Mouse (Mus musculus) heart, embryonic 14.5 days (tissue): ENCODE data around the gene Btn1a1. TPM values are rescaled to one million over a fixed set of nuclear protein-coding genes. Genes with fewer than 3 reads are reported as not detected.
A peak's percentile ranks its signal among the peaks of the same experiment; 100 is the strongest.

Experiments used
- ATAC-seq: fragments of 200-750 bp; cut with Nextera tagmentation; 2 replicates; pipeline ENCODE4 v1.8.0; 2017; ENCODE audit warnings: low read depth, moderate TSS enrichment; ENCODE audit not compliant: insufficient number of reproducible peaks, insufficient read depth, low FRiP score
- H3K27ac ChIP-seq, 2 experiments: fragments of 200-500 bp in 1 of 2; fragments of 300-500 bp in 1 of 2; sonication (generic) in 1 of 2; replicated peaks in 1 of 2; 2 replicates each; pipeline ENCODE4 v1.5.1; 2012 to 2014; ENCODE audit warnings: low read depth in 2 of 2, low read length in 2 of 2, control low read depth in 1 of 2, mild to moderate bottlenecking in 1 of 2, mixed read lengths in 1 of 2; ENCODE audit not compliant: control insufficient read depth in 1 of 2, insufficient read depth in 1 of 2
- H3K27me3 ChIP-seq: fragments of 300-500 bp; sonication (generic); 2 replicates; pipeline ENCODE4 v1.6.1; 2014; ENCODE audit warnings: mild to moderate bottlenecking, low read length, control low read depth; ENCODE audit not compliant: control insufficient read depth, insufficient read depth
- H3K36me3 ChIP-seq: fragments of 300-500 bp; sonication (generic); 2 replicates; pipeline ENCODE4 v1.6.1; 2014; ENCODE audit warnings: mild to moderate bottlenecking, control low read depth, low read length, mixed read lengths; ENCODE audit not compliant: control insufficient read depth, insufficient read depth
- H3K4me1 ChIP-seq, 2 experiments: fragments of 200-500 bp in 1 of 2; fragments of 300-500 bp in 1 of 2; sonication (generic) in 1 of 2; 2 replicates each; pipeline ENCODE4 v1.6.1; 2012 to 2014; ENCODE audit warnings: low read length in 2 of 2, control low read depth in 1 of 2, mixed read lengths in 1 of 2; ENCODE audit not compliant: control insufficient read depth in 2 of 2, insufficient read depth in 2 of 2
- H3K4me2 ChIP-seq: fragments of 300-500 bp; sonication (generic); 2 replicates; pipeline ENCODE4 v1.6.1; 2014; ENCODE audit warnings: mild to moderate bottlenecking, low read length
- H3K4me3 ChIP-seq, 2 experiments: fragments of 200-500 bp in 1 of 2; fragments of 300-500 bp in 1 of 2; sonication (generic) in 1 of 2; 2 replicates each; pipeline ENCODE4 v1.5.1; 2012 to 2014; ENCODE audit warnings: low read length in 2 of 2, mild to moderate bottlenecking in 2 of 2, control low read depth in 1 of 2, low read depth in 1 of 2, moderate library complexity in 1 of 2; ENCODE audit not compliant: control insufficient read depth in 1 of 2, insufficient read depth in 1 of 2
- H3K9ac ChIP-seq: fragments of 300-500 bp; sonication (generic); 2 replicates; pipeline ENCODE4 v1.6.1; 2014; ENCODE audit warnings: mild to moderate bottlenecking, low read length
- H3K9me3 ChIP-seq: fragments of 300-500 bp; sonication (generic); 2 replicates; pipeline ENCODE4 v1.6.1; 2016; ENCODE audit warnings: low read length, control low read depth; ENCODE audit not compliant: control insufficient read depth
- WGBS: fragments of 180-500 bp; shearing (Covaris S2); extraction: QIAGEN DNeasy Blood & Tissue Kit; methylation state at CpG from one replicate; pipeline ENCODE4 v1.1.7; 2014; 5-methylcytosine and 5-hydroxymethylcytosine counted together
- polyA plus RNA-seq: library from polyadenylated mRNA; unstranded; fragments of >200 nt; fragmentation: Nextera tagmentation; extraction: Ambion mirVana; gene quantifications from 2 replicates; pipeline ENCODE4 v1.2.1, GENCODE M21; 2014

Btn1a1 gene
- polyA plus RNA-seq, 1 experiment from 2014 or later = 1.9 TPM

- Histone ChIP-seq H3K9ac (no peak overlapping the region), H3K27ac (no peak overlapping the region), H3K36me3 (no peaks in the 10 kb centered on the region), H3K4me2 (no peak overlapping the region), H3K27me3 (0 out of 2 replicates have a peak, but pooled peaks cover 4% of the 10 kb centered on the region), H3K4me1 (peaks cover 11 to 21% of the 10 kb centered on the region in 2 experiments), H3K9me3 (no peaks in the 10 kb centered on the region), H3K4me3 (no peak overlapping the region)
- ATAC-seq = no peak
Observed at GRCm38 (mm10) chr13:23462669-23463068, 3.0 kb downstream of the Btn1a1 start.

- no peak overlapping the region for H3K4me3 ChIP-seq
- ATAC-seq = no peak
- WGBS = 76% methylated on average over 4 of the region's 4 CpGs
- 0 out of 2 replicates have a peak, but pooled peaks cover 4% of the 10 kb centered on the region for H3K27me3 ChIP-seq
- no peaks in the 10 kb centered on the region for H3K36me3 ChIP-seq
- peaks cover 11 to 21% of the 10 kb centered on the region in 2 experiments for H3K4me1 ChIP-seq
- no peak overlapping the region for H3K9ac ChIP-seq
- no peak overlapping the region for H3K27ac ChIP-seq
- H3K4me2 ChIP-seq = no peak overlapping the region
- no peaks in the 10 kb centered on the region for H3K9me3 ChIP-seq
Observed at GRCm38 (mm10) chr13:23462063-23462462, 3.6 kb downstream of the Btn1a1 start.

GRCm38 (mm10) chr13:23459264-23459846 lies 6.3 kb downstream of the Btn1a1 start:
- WGBS = 17% methylated on average over 15 of the region's 15 CpGs
- no peak for ATAC-seq

GRCm38 (mm10) chr13:23453926-23454325 lies 11.8 kb downstream of the Btn1a1 start:
- WGBS = 2% methylated on average over 9 of the region's 9 CpGs
- ATAC-seq = no peak

More at GRCm38 (mm10) chr13:23459264-23459846, 6.3 kb downstream of the Btn1a1 start:
- Histone ChIP-seq H3K27ac (no peak overlapping the region), H3K4me2 (peak overlapping the region; percentile 47), H3K27me3 (0 out of 2 replicates have a peak, but pooled peaks cover 4% of the 10 kb centered on the region), H3K36me3 (no peaks in the 10 kb centered on the region), H3K9me3 (no peaks in the 10 kb centered on the region), H3K9ac (0 out of 2 replicates have a peak overlapping the region, but pooled peaks have one; percentile 30), H3K4me3 (0 out of 4 replicates have a peak overlapping the region, but pooled peaks of 1 of the 2 experiments have one; percentile 6), H3K4me1 (peaks cover 5 to 8% of the 10 kb centered on the region in 2 experiments; a peak in 2 of 4 replicates)

GRCm38 (mm10) chr13:23453362-23453862 lies 12.3 kb downstream of the Btn1a1 start:
- Histone ChIP-seq H3K27ac (peak overlapping the region; percentile 85 to 94), H3K27me3 (0 out of 2 replicates have a peak, but pooled peaks cover 1% of the 10 kb centered on the region), H3K36me3 (no peaks in the 10 kb centered on the region), H3K4me2 (peak overlapping the region; percentile 73), H3K4me1 (peaks cover 0 to 2% of the 10 kb centered on the region in 2 experiments; a peak in 1 of 4 replicates), H3K9ac (peak overlapping the region; percentile 81), H3K4me3 (peak overlapping the region; percentile 77 to 96), H3K9me3 (no peaks in the 10 kb centered on the region)
- ATAC-seq = peak; percentile 78
- under 1% methylated on average over 25 of the region's 25 CpGs for WGBS

More at GRCm38 (mm10) chr13:23453926-23454325, 11.8 kb downstream of the Btn1a1 start:
- peak overlapping the region; percentile 73 for H3K4me2 ChIP-seq
- H3K4me3 ChIP-seq = peak overlapping the region; percentile 77 to 96
- H3K36me3 ChIP-seq = no peaks in the 10 kb centered on the region
- H3K9me3 ChIP-seq = no peaks in the 10 kb centered on the region
- peak overlapping the region; percentile 81 for H3K9ac ChIP-seq
- H3K4me1 ChIP-seq = peaks cover 1 to 2% of the 10 kb centered on the region in 2 experiments; a peak in 3 of 4 replicates
- H3K27me3 ChIP-seq = 0 out of 2 replicates have a peak, but pooled peaks cover 4% of the 10 kb centered on the region
- H3K27ac ChIP-seq = peak overlapping the region; percentile 85 to 94

- under 1% methylated on average over 15 of the region's 15 CpGs for WGBS
- Histone ChIP-seq H3K9me3 (no peaks in the 10 kb centered on the region), H3K4me3 (peak overlapping the region; percentile 59 to 64), H3K27ac (peak overlapping the region; percentile 45 to 46; a peak in 2 of 4 replicates), H3K4me2 (peak overlapping the region; percentile 76), H3K4me1 (peaks cover 0 to 2% of the 10 kb centered on the region in 2 experiments; a peak in 1 of 4 replicates), H3K36me3 (no peaks in the 10 kb centered on the region), H3K9ac (peak overlapping the region; percentile 71), H3K27me3 (no peaks in the 10 kb centered on the region)
- no peak for ATAC-seq
Observed at GRCm38 (mm10) chr13:23450398-23450797, 15.3 kb downstream of the Btn1a1 start.

- peak overlapping the region; percentile 53 to 59 for H3K4me3 ChIP-seq
- H3K36me3 ChIP-seq = no peaks in the 10 kb centered on the region
- H3K27me3 ChIP-seq = no peaks in the 10 kb centered on the region
- under 1% methylated on average over 24 of the region's 24 CpGs for WGBS
- no peaks in the 10 kb centered on the region for H3K9me3 ChIP-seq
- H3K27ac ChIP-seq = peak overlapping the region; percentile 64 to 65
- ATAC-seq = no peak
- H3K4me2 ChIP-seq = peak overlapping the region; percentile 76
- peak overlapping the region; percentile 71 for H3K9ac ChIP-seq
- peaks cover 0 to 7% of the 10 kb centered on the region in 2 experiments; a peak in 2 of 4 replicates for H3K4me1 ChIP-seq
Observed at GRCm38 (mm10) chr13:23449235-23450095, 16.2 kb downstream of the Btn1a1 start.
